Mouse (Mus musculus): ENCODE data around the gene Arhgef19. TPM values are rescaled to one million over a fixed set of nuclear protein-coding genes. Genes with fewer than 3 reads are reported as not detected.

Gene Arhgef19
- polyA plus RNA-seq, 1 experiment from 2014 or later: 0.29 TPM

GRCm38 (mm10) chr4:141283176-141283878 lies 44.0 kb downstream of the Arhgef19 start:
- DNase-seq (ENCODE audit: low spot score): no peak

- DNase-seq (ENCODE audit: low spot score): no peak
Measured at GRCm38 (mm10) chr4:141283879-141284411, 44.6 kb downstream of the Arhgef19 start.

- no peak for DNase-seq (ENCODE audit: low spot score)
Measured at GRCm38 (mm10) chr4:141284486-141284885, 45.2 kb downstream of the Arhgef19 start.

GRCm38 (mm10) chr4:141285128-141285527 lies 45.8 kb downstream of the Arhgef19 start:
- DNase-seq (ENCODE audit: low spot score): no peak

- DNase-seq (ENCODE audit: low spot score): no peak
Measured at GRCm38 (mm10) chr4:141286860-141287517, 47.7 kb downstream of the Arhgef19 start.

- no peak for DNase-seq (ENCODE audit: low spot score)
Measured at GRCm38 (mm10) chr4:141287518-141288004, 48.3 kb downstream of the Arhgef19 start.

- no peak for DNase-seq (ENCODE audit: low spot score)
Measured at GRCm38 (mm10) chr4:141288152-141288551, 48.9 kb downstream of the Arhgef19 start.

- peak; percentile 26 for DNase-seq (ENCODE audit: low spot score)
Measured at GRCm38 (mm10) chr4:141291571-141292375, 52.5 kb downstream of the Arhgef19 start.

- DNase-seq (ENCODE audit: low spot score): peak; percentile 50
Measured at GRCm38 (mm10) chr4:141295774-141296186, 56.5 kb downstream of the Arhgef19 start.

- DNase-seq (ENCODE audit: low spot score): no peak
Measured at GRCm38 (mm10) chr4:141297934-141298333, 58.6 kb downstream of the Arhgef19 start.

GRCm38 (mm10) chr4:141299356-141299755 lies 60.1 kb downstream of the Arhgef19 start:
- peak; percentile 41 for DNase-seq (ENCODE audit: low spot score)

- no peak for DNase-seq (ENCODE audit: low spot score)
Measured at GRCm38 (mm10) chr4:141300196-141300595, 60.9 kb downstream of the Arhgef19 start.

GRCm38 (mm10) chr4:141301116-141301553 lies 61.8 kb downstream of the Arhgef19 start, which contains the start of gene Epha2:
TSS of gene Epha2 (plus strand) at chr4:141301240.
- DNase-seq (ENCODE audit: low spot score): no peak

- no peak for DNase-seq (ENCODE audit: low spot score)
Measured at GRCm38 (mm10) chr4:141301591-141302427, 62.5 kb downstream of the Arhgef19 start.

GRCm38 (mm10) chr4:141302428-141303401 lies 63.4 kb downstream of the Arhgef19 start:
- DNase-seq (ENCODE audit: low spot score): no peak

- DNase-seq (ENCODE audit: low spot score): no peak
Measured at GRCm38 (mm10) chr4:141303402-141304222, 64.3 kb downstream of the Arhgef19 start.

GRCm38 (mm10) chr4:141304223-141304611 lies 64.9 kb downstream of the Arhgef19 start:
- no peak for DNase-seq (ENCODE audit: low spot score)

GRCm38 (mm10) chr4:141306057-141306456 lies 66.8 kb downstream of the Arhgef19 start:
- DNase-seq (ENCODE audit: low spot score): no peak

Measured in thymus, postnatal 0 days (tissue).